Mouse (Mus musculus) left cerebral cortex, adult 9 months (tissue): Measurements from ENCODE around the gene Ldhb.
"Not testable (repeated sequence)": the region's sequence is repeated elsewhere in the genome, so short reads cannot be mapped to it uniquely, and the experiment has no call there.

Experiments
- DNase-seq, 2 experiments: peaks; one replicate each; pipeline ENCODE4 v3.0.0; 2022; ENCODE audit warnings: low spot score in 2 of 2

Gene Ldhb

DNA sequence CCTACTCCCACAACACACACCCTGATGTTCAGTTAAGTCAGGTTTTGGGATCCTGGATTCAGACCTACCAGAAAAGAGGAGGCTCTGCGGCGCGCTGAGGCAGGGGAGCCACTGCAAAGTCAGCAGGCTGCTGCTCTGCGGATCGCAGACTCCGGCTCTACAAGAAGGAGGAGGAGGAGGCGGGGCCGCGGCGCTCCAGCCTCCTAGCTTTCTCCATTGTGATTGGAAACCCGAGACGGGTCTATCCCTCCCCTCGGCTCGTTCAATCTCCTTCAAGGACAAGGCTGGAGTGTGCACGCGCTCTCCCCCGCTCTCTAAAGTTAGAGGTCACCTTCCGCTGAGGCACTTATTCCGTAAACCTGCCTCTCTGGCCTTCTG lies at the start of gene Ldhb:
Ldhb (minus strand) TSS at position 173 of the 378 bp plus-strand sequence.
- DNase-seq: peak; percentile 89 to 95

DNA sequence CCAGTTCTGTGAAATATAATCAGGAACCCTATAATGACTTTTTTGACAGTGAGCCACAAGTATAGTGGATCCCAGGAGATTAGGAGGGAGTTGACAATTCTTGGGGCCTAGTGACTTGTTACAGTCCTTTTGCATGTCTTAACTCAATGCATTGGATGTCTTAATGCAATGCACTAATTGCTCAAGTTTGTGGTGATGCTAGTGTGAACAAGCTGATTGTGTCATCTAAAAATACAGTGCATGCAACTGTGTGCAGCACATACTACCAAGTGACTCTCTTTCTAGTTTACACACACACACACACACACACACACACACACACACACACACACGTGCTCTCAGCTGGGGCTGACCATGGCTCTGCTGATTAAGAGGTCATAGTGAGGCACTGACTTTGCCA lies 48.2 kb upstream of the Ldhb start:
- DNase-seq: no peak

DNA sequence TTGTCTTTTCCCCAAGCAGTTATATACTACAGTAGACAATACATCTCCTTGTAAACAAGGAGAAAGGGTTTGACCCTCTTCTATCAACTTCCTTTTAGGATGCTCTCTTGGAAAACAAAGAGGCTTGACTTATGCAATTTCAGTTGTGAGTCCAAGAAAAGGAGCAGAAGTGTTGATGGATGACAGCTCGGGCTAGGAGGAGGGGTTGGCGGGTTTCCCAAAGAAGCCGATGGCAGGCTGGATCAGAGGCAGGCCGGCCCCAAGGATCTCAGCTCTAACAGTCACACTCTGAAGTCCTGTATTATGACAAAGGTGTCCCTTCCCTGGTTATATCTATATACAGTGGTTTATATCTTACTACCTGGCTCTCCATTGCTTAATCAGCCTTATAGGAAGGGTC lies 43.7 kb upstream of the Ldhb start:
- no peak for DNase-seq

DNA sequence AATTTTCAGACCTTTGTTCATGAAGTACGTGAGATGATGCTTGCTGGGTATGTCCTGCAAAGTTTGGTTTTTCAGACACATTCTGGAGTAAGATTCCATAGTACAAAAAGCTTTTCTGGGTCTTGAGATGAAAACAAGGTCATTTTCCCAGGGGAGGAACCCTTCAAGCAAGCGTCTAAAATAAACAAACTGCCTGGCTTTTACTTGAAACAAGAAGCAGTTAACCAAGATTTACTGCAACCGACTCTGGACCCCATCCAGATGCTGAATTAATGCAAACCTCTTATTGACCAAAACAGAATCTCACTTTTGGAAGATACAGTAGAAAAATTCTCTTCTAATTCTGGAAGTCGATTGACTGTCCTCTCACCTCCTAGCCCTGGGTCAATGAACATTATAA lies 43.1 kb upstream of the Ldhb start:
- DNase-seq: no peak

DNA sequence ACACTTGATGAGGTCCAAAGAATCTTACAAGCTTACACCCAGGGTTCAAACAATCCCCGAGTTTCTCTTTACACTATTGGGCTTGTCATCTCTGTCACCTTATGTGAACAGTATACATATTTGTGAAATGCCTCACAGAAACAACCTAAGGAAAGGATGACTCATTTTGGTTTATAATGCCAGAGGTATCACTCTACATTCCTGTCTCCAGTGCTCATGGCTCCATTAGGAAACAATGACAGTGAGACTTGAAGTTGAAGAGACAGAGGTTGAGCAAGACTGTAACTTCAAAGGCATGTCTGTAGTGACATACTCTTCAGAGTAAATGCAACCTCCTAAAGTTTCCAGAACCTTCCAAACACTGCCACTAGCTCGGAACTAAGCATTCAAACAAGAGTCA lies 40.6 kb upstream of the Ldhb start:
- no peak for DNase-seq

DNA sequence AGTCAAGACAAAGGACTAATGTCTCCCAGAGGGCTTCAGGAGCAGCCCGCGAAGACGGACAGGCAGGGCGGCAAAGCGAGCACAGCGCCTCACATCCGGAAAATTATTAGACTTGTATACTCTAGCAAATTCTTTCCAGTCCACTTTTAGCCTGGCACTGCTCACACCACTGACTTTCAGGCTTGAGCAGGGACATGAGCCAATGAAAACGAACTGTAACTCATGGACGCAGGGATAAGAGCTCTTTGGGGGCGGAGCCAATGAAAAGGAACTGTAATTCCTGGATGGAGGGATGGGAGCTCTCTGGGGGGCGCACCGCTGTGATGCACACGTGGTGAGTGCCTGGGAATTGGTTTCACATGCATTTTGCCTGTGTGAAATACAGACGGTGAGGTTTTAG lies 37.4 kb upstream of the Ldhb start:
- no peak for DNase-seq

DNA sequence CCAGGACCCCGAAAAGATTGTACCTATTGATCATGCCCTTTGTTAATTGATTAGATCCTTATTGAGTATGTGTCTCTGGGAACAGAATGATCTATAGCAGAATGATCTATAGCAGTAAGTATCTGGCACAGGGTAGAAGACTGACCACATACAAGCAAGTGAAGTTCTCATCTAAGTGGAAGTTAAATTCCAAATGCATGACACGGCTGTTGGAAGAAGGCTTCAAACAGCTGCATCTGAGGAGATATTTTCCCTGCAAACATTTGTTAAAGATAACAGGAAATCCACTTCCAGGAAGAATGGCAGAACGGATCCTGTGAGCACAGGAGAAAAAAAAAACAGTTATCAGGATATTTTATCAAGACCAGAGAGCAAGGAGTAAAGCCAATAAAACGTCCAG lies 35.9 kb upstream of the Ldhb start:
- no peak for DNase-seq

DNA sequence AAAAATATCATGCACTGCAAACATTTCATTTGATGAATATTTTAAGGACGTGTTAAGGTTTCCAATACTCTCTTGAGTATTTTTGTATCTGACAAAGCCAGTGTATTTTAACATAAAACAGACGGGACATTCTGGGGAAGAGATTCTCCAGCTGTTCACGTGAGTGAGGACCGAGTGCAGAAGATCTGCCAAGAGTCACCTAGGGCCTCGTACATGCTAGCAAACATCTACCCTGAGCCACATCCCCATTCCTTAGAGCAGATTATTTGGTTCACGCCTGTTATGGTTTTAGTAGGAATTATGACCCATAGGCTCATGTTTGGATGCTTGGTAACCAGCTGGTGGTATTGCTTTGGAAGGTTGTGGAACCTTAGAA lies 35.0 kb upstream of the Ldhb start:
- no peak for DNase-seq

DNA sequence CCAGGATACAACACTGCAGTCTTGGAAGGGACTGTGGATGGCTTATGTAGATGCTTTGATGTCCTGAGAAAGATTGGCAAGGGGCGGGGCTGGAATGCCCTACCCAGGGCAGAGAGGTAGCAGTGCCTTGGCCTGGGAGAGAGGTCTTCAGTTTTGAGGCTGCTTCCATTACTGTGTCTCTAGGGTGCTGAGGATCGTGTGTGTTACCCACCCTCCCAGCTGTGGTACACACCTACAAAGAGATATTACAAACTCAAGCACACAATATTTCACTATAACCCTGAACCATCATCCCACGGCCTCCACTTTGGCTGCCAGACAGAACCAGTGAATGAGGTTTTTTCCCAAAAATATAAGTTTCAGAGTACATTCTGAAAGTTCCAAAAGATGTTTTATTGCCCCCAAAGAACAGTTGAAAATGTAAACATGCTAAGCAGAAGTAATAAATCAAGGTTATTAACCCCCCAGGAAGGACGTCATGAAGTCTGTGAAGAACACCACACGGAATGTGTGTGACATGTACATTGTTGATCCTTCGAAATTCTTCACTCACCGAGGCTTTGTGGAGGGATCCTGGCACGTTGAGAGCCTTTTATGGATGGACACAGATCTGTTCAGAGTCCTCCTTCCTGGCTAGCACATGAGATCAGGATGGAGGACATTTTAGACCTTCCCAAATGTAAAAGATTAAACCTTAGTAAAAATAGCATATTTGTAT lies 34.5 kb upstream of the Ldhb start:
- DNase-seq: no peak

DNA sequence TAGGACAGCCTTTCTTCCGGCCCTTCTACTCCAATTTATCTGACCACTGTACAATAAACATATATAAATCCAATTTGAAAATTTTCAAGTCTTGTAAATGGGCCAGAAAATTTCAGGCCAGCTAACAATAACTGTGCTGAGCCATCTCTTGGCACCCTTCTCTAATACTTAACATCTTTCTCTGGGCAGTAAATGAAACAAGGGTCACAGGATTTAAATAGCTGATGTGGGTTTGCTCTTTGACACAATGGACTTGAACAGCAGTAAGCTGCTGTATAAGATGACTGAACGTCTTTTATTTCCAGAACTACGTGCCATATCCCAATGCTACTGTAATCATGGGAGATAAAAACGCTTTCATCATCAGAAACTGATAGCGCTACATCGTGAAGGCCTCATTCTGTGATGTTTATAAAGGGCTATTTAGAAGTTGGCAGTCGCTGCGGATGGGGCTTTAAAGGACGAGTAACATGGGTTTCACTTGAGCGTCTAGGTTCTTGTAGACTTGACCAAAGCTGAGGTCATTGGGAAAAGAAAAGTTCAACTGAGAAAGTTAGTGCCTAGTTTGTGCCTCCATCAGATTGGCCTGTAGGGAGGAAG lies 32.9 kb upstream of the Ldhb start:
- DNase-seq: no peak

DNA sequence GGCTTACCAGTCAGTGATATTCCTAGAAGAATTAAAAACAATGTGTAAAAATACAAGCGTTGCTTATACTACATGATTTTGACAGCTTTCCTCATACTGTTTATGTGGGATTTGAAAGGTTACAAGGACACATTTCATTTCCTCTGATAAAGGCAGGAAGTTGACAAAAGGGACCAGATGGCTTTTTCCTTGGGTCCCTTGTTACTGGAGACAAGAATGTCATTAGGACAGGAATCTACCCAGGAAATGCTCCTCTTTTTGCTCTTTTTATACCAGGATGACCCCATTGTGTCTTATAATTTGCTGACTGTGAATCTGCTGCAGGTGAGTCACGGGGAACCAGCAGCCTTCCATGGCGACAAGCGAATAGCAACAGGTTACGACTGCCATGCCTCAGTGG lies 32.4 kb upstream of the Ldhb start:
- DNase-seq: no peak

DNA sequence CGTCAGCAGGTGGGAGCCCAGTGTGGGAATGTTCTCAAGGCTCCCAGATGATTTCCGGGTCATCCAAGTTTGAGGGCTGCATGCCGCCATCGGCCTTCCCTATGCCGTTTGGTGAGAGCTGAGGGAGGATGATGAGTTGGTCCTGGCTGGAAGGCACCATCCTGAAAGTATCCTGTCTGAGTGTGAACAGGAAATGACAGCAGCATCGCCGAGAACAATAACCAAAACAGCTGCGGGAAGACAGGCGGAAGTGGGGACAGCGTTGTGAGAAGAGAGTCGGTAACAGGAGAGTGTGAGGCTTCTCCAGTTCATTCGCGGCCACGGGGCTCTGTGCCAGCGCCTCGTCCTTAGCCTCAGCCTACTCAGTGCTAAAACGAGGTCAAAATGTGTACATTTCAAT lies 30.7 kb upstream of the Ldhb start:
- DNase-seq: no peak

DNA sequence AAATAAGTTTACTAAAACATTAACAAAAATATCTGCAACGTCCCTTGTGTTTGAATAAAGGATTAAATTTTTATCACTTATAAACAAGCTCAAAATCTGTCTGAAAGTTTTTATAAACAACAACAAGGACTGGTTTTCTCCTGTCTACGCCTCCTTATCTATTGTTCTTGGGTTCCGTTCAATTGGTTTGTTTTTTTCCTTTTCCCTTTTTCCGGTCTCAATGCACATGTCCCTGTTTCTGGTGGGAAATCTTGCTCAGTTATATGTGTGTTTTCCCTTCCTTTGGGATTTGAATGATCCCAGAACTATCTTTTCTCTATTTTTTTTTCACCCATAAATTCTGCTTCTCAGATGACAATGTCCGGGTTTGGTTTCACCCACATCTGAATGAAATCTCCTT lies 25.7 kb upstream of the Ldhb start:
- no peak for DNase-seq

DNA sequence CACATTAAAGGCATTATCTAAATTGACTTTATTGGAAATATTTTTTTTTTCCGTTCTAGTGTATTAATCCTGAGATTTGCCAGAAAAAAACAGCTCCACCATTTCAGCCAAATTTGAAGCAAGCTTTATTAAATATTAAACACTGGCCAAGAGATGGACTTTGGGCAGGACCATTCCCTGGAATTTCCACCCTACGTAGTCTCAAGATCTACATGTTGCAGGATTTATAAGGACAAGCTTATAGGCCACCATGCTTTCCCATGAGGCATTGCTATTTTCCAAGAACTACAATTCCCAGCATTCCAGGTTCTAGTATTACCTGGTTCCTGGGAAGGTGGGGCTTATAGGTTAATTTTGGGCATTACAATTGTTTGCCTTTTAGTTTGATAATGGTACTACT lies 24.9 kb upstream of the Ldhb start:
- no peak for DNase-seq

DNA sequence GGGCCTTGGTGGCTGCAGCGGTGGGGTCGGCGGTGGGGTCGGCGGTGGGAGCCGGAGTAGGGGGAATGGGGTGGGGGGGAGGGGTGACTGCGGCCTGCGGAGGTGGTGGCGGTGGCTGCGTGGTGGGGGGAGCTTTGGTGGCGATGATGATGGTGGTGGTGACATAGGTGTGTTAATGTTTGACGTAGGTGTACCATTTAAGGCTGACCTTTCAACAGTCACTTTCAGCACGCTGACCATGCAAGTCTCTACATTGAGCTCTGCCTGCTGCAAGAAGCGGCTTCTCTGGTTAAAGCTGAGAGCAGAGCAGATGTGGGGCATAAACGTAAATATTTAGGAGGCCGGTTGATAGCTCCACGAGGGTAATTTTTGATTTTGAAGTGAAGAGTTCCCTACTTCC lies 24.4 kb upstream of the Ldhb start:
- DNase-seq: no peak

DNA sequence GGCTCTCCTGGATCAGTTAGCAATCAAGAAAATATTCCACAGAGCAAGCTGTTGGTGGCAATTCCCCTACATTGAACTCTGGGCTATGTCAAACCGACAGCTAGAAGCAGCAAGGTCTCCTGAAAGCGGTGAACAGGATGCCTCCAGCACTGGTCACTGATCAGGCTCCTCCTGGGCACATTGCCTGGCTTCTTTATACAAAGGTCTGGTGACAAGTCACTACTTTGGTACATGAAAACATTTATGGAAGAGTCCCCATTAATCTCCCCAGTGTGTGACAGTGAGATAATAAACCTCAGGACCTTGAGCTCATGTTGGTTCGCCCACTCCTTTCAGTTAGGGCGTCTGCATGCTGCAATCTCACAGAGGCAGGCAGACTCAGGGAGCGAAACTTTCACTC lies 22.6 kb upstream of the Ldhb start:
- no peak for DNase-seq

DNA sequence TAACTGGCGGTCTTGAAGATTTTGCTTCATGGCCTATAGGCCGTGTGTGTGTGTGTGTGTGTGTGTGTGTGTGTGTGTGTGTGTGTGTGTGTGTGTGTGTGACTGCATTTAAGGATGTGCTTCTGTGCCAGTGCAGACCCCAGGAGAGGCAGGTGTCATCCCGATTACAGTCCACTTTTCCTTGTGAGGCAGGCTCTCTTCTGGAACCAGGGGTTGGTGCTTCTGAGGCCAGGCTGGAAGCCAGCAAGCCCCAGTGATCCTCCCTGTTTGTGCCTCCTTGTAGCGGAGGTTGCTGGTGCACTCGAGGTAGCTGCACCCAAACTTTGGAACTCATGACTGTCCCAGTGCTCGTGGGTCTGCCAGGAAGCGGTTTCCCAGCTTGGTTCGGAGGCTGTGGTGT lies 21.9 kb upstream of the Ldhb start:
- no peak for DNase-seq

DNA sequence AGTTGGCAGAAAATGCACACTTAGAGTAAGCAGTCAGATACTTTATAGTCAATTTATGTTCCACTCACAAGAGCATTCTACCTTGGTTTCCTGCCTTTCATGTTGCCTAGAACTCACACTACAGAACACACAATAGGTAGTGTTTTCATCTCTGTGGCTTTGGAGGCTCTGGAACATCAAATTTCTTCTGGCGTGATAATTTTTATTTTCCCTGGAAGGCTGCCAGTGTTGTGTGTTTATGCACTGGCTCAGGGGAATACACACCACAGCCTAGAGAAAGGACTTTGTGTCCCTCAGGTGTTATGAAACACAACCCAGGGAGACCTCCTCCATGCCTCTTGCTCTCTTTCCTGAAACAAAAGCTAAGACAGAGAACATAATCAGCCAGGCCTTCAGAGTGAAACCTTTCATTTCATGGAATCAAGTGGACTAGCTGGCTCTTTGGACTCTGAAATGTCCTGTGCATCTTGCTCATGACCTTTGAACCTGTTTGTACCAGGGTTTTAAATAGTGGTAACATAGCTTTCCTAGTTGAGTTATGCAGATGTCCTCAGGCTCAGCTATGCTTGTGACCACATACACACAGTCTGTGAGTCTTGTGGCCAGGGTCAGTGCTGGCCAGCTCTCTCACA lies 20.3 kb upstream of the Ldhb start:
- no peak for DNase-seq

DNA sequence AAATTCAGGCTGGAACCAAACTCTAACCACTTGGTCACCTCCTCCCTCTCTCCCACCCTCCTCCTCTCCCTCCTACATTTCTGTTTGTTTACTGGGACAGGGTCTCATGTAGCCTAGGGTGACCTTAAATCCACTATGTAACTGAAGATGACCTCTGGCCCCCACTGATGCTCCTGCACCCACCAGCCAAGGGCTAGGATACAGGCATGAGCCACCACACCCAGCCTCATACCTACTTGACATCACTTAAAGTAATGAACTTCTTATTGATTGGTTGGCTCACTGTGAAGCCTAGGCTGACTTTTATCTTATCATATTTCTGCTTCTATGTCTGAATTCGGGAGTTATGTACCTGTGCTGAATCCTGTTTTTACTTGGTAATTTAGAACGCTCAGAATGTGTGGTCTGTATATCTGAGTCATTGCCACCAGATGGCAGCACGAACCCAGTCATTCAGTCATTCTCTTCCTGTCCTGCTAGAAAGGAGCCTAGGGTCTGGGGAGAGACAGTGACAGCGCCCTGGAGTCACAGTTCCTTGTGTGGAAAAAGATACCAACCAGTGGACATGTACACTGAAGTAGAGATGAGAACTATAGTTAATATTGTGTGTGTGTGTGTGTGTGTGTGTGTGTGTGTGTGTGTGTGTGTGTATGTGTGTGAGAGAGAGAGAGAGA lies 17.0 kb upstream of the Ldhb start:
- peak in 1 of 2 experiments; percentile 71 for DNase-seq

DNA sequence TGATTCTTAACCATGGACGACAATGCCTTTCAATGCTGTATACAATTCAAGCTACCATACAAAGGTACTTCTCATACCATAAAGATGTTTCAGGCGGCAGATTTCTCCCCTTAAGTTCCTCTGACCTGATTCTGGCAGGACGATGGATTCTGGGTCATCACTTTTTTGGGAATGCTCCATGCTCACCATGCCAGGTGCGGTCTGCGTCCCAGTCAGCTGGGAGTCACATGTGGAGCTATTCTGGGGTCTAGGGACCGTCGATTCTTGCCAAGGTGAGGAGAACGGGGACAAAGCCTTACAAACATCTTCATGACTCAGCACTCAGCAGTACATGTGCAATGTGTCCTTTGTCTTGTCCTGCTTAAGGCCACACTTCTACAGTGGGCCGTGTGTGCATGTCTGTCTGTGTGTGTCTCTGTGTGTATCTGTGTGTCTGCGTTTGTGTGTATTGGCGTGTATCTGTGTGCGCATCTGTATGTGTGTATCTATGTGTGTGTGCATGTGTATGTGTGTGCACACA lies 13.9 kb upstream of the Ldhb start:
- DNase-seq: no peak

DNA sequence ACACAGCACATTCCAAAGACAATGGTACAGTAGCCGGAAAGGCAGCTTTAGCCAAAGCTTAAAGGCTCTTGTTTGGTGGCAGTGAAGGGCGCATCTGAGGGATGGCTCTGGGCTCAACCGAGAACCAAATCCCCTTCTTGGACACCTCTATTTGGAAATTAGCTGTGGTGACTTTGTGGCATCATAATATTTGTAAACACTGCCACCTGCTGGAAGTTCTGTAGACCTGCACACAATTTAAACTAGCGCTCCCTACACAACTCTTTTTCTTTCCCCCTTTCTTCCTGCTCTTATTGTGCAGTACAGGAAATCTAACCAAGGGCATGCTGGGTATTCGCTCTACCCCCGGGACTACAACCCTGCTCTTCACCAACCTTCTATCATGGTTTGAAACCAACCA lies 11.4 kb upstream of the Ldhb start:
- no peak for DNase-seq

DNA sequence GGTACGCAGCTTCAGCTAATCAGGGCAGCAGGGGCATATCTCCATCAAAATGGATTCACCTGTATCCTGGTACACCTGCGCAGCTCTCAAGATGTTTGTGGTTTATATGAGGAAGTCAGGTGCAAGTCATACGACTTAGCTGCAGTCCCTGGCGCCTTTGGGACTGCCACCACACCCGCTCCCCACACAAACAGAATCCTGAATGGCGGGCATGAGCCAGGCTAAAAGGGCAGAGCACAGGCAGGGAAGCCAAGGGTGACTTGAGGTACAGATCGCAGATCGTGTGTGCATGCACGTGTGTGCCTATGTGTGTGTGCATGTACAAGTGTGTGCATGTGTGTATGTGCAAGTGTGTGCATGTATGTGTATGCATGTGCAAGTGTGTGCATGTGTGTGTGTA lies 7.6 kb upstream of the Ldhb start:
- DNase-seq: not testable (repeated sequence)

DNA sequence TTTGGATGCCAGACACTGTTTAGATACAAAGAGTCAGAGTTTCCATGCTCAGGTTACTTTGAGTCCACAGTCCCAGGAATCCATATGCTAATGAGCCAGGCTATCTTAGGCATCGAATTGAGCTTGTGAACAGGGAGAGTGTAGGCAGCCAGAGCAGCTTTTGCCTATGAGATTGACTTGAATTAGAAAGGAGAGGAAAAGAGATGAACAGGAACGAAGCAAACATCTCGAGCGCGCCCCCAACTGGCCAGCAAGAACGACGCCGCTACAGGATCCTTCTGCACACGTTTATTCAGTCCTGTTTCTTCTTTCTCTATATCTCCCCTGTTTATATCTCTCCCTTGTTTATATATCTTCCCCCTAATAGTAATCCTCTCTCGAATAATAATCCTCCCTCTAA lies 7.2 kb upstream of the Ldhb start:
- DNase-seq: peak; percentile 38 to 75
